Mouse (Mus musculus): ENCODE measurements around the gene Slc6a12.

The Slc6a12 gene

DNA sequence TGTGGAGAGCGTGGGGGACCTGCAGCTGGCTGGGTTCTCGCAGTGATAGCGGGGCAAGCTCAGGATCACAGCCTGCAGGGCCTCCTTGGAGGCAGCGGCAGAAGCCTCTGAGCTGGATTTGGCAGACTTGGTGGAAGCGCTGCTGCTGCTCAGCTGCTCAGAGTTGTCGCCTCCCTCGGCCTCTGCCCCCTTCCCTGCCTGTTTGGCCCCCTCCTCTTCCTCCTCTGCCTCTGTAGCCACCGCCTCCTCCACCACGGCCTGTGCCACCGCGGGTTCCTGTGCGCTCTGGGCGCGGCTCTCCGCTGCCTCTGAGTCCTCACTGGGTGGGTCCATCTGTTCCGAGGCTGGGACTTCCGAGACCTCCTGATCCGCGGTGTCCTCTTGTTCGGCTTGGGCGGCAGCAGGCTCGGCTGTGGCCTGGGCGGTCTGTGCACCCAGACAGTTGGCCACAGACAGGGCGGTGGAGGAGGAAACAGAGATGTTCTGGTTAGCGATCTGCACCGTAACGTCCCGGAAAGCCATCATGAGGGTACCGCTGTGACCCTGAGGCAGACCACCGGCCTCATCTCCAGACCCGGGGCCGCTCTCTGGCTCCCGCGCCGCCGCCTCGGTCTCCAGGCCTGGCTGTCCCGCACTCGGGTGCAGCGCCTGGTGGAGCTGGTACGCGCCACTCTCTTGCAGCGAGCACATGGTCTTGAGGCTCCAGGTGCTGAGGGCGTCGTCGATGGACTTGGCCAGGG lies 69.9 kb downstream of the Slc6a12 start:
- DNase-seq (ENCODE audit: low read depth) = no peak

Measured in fibroblast of lung, adult 2 months (primary cell).